Mouse (Mus musculus) forebrain, embryonic 12.5 days (tissue): Measurements from ENCODE around the gene Ubald1. TPM values are rescaled to one million over a fixed set of nuclear protein-coding genes. Genes with fewer than 3 reads are reported as not detected.

Experiments
- ATAC-seq: fragments of 200-750 bp; cut with Nextera tagmentation; 2 replicates; pipeline ENCODE4 v1.8.0; 2017; ENCODE audit warnings: moderate TSS enrichment; ENCODE audit not compliant: low FRiP score
- H3K27ac ChIP-seq: fragments of 300-500 bp; sonication (generic); 2 replicates; pipeline ENCODE4 v1.5.1; 2016; ENCODE audit warnings: mild to moderate bottlenecking
- H3K27me3 ChIP-seq: fragments of 300-500 bp; sonication (generic); 2 replicates; pipeline ENCODE4 v1.6.1; 2016; ENCODE audit warnings: mild to moderate bottlenecking
- H3K36me3 ChIP-seq: fragments of 300-500 bp; sonication (generic); replicated peaks from 2 replicates; pipeline ENCODE4 v1.6.1; 2016; ENCODE audit warnings: mild to moderate bottlenecking
- H3K4me1 ChIP-seq: fragments of 300-500 bp; sonication (generic); 2 replicates; pipeline ENCODE4 v1.6.1; 2016
- H3K4me2 ChIP-seq: fragments of 300-500 bp; sonication (generic); 2 replicates; pipeline ENCODE4 v1.6.1; 2016; ENCODE audit warnings: mild to moderate bottlenecking, moderate library complexity
- H3K4me3 ChIP-seq: fragments of 300-500 bp; sonication (generic); replicated peaks from 2 replicates; pipeline ENCODE4 v1.5.1; 2016; ENCODE audit warnings: mild to moderate bottlenecking
- H3K9ac ChIP-seq: fragments of 300-500 bp; sonication (generic); 2 replicates; pipeline ENCODE4 v1.6.1; 2016; ENCODE audit warnings: mild to moderate bottlenecking
- H3K9me3 ChIP-seq: fragments of 300-500 bp; sonication (generic); 2 replicates; pipeline ENCODE4 v1.6.1; 2016
- WGBS: fragments of 180-500 bp; shearing (Covaris S2); methylation state at CpG from one replicate; pipeline ENCODE4 v1.1.7; 2016; 5-methylcytosine and 5-hydroxymethylcytosine counted together
- polyA plus RNA-seq: library from polyadenylated mRNA; unstranded; fragments of >200 nt; fragmentation: Nextera tagmentation; extraction: Ambion mirVana; gene quantifications from 2 replicates; pipeline ENCODE4 v1.2.1, GENCODE M21; 2016

The Ubald1 gene
- polyA plus RNA-seq, 1 experiment from 2014 or later, result 23.8 TPM

- no peak overlapping the region for H3K27ac ChIP-seq
- no peak overlapping the region for H3K4me2 ChIP-seq
- 80% methylated on average over 5 of the region's 5 CpGs for WGBS
- no peaks in the 10 kb centered on the region for H3K36me3 ChIP-seq
- H3K9me3 ChIP-seq, result no peaks in the 10 kb centered on the region
- no peak for ATAC-seq
- no peak overlapping the region for H3K9ac ChIP-seq
- H3K27me3 ChIP-seq, result no peaks in the 10 kb centered on the region
- no peak overlapping the region for H3K4me3 ChIP-seq
- H3K4me1 ChIP-seq, result peaks cover 9% of the 10 kb centered on the region; the same call in 1 of the 2 replicates
These were observed 16.3 kb upstream of the Ubald1 start for GRCm38 (mm10) chr16:4896249-4897027.

DNA sequence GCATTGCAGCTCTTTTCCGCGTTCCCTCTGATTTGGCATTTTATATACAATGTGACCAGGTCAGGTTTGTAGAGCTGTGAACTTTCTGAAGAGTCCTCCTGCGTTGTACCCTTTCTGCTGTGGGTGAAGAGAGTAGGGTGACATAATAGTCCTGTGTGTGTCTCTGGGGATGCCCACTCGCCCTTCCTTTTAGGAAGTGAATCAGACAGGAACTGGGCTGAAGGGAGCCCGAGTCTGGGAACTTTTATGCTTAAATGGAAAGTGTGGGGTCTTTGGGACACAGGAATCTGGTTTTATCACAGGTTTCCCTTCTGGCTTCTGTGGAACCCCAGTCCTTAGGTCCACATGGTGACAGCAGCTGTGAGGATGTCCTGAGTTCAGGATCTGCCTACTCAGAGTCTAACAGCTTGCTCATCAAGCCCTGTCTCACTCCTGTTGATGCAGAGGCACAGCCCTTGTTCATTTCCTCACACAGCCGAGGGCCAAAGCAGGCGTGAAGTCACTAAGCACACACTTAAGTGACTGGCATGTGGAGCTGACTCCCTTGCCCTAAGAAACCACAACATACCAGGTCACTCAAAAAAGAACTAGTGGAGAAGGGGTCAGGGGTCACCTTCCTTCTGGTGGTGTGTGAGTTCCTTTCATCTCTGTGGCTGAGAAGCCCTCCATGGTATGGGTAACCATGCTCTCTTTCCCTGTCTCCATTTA, 14.2 kb upstream of the Ubald1 start:
- Histone ChIP-seq H3K9ac (no peak overlapping the region), H3K27me3 (no peaks in the 10 kb centered on the region), H3K4me3 (no peak overlapping the region), H3K9me3 (no peaks in the 10 kb centered on the region), H3K27ac (no peak overlapping the region), H3K4me2 (no peak overlapping the region), H3K36me3 (no peaks in the 10 kb centered on the region), H3K4me1 (0 out of 2 replicates have a peak, but pooled peaks cover 3% of the 10 kb centered on the region)
- no peak for ATAC-seq
- WGBS, result 86% methylated on average over 7 of the region's 7 CpGs

DNA sequence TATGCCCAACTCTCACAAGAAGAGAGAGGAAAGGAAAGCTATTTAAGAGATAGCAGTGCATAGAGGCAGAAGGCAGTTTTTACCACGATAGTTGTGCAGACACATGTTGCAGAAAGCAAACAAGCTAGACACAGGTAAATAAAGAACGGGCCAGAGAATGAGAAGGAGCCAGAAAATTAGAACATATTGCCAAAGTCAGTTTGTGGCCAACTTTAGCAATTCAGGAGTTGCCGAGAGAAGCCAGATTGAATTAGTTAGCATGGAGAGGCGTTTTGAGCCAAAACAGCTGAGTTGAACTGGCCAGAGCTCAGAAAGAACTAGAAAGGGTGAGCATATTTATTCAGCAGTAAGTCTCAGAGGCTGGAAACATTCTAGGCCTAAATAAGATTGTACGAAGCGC, 12.1 kb upstream of the Ubald1 start:
- H3K4me2 ChIP-seq, result no peak overlapping the region

GRCm38 (mm10) chr16:4890201-4890709, 10.1 kb upstream of the Ubald1 start:
- Histone ChIP-seq H3K9me3 (no peaks in the 10 kb centered on the region), H3K27ac (no peak overlapping the region)
- 85% methylated on average over 4 of the region's 4 CpGs for WGBS

More for the DNA sequence above, 12.1 kb upstream of the Ubald1 start:
- WGBS, result 95% methylated on average over 6 of the region's 6 CpGs
- no peak overlapping the region for H3K27ac ChIP-seq
- H3K36me3 ChIP-seq, result no peaks in the 10 kb centered on the region
- no peak overlapping the region for H3K4me3 ChIP-seq
- H3K9ac ChIP-seq, result no peak overlapping the region
- no peak for ATAC-seq
- H3K27me3 ChIP-seq, result no peaks in the 10 kb centered on the region
- no peaks in the 10 kb centered on the region for H3K9me3 ChIP-seq
- H3K4me1 ChIP-seq, result peaks cover 13% of the 10 kb centered on the region

GRCm38 (mm10) chr16:4886690-4887020, 6.5 kb upstream of the Ubald1 start:
- H3K4me1 ChIP-seq, result peaks cover 26% of the 10 kb centered on the region
- H3K27ac ChIP-seq, result peak overlapping the region; percentile 81
- peak overlapping the region; percentile 86 for H3K9ac ChIP-seq
- 2% methylated on average over 8 of the region's 8 CpGs for WGBS
- H3K36me3 ChIP-seq, result no peaks in the 10 kb centered on the region
- peak overlapping the region; percentile 90 for H3K4me3 ChIP-seq
- H3K27me3 ChIP-seq, result no peaks in the 10 kb centered on the region
- ATAC-seq, result no peak; the same call in 1 of the 2 replicates
- H3K4me2 ChIP-seq, result peak overlapping the region; percentile 83
- H3K9me3 ChIP-seq, result no peaks in the 10 kb centered on the region

More at GRCm38 (mm10) chr16:4890201-4890709, 10.1 kb upstream of the Ubald1 start:
- ATAC-seq, result no peak
- no peak overlapping the region for H3K4me3 ChIP-seq
- H3K36me3 ChIP-seq, result no peaks in the 10 kb centered on the region
- H3K27me3 ChIP-seq, result no peaks in the 10 kb centered on the region
- H3K9ac ChIP-seq, result no peak overlapping the region
- H3K4me2 ChIP-seq, result no peak overlapping the region
- peaks cover 20% of the 10 kb centered on the region for H3K4me1 ChIP-seq

DNA sequence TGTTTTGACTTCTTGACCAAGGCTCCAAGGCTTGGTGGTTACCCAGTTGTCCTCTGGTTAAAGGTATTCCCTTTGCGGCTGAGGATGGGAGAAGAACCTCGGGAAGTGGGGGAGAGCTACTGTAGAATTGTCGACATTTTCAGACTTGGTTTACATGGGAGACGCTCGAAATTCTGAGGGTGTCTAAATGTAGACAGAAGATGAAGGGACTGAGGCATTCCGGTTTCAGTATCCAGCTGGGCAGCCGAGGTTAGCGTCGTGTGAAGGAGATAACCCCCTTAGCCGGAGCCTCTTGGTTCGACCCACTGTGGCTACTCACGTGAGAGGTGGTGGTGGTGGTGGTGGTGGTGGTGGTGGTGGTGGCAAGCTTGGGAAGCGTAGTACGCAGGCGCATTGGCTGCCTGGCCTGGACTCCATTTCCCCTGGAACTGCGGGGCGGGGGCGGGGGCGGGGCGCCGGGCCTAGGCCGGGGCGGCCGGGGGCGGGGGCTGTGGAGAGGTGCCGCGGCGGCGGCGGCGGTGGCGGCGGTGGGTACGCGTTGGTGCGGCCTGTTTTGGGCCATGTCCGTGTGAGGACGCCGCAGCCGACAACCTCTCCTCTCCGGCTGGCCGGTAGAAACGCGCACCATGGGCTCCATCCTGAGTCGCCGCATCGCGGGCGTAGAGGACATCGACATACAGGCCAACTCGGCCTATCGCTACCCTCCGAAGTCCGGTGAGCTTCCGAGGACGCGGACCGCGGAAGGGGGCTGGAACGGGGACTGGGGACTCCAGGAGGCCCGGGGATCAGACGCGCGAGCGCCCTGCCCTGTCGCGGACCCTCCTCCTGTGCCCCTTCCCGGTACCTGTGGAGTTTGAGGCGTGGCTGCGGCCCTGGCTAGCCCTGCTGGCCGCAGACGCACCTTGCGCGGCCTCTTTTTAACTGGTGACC, 5.9 kb upstream of the Ubald1 start, which contains the start of gene Mgrn1:
Gene Mgrn1, plus strand, starts transcription at position 490 of the 930 bp plus-strand sequence.
- peak within 1 kb of the TSS; percentile 86 for H3K9ac ChIP-seq
- H3K27me3 ChIP-seq, result no peaks in the 10 kb centered on the region
- H3K4me1 ChIP-seq, result peaks cover 32% of the 10 kb centered on the region
- peak within 1 kb of the TSS; percentile 81 for H3K27ac ChIP-seq
- H3K36me3 ChIP-seq, result no peaks in the 10 kb centered on the region
- peak within 1 kb of the TSS; percentile 90 for H3K4me3 ChIP-seq
- H3K9me3 ChIP-seq, result no peaks in the 10 kb centered on the region
- H3K4me2 ChIP-seq, result peak within 1 kb of the TSS; percentile 83
- peak; percentile 91 for ATAC-seq
- WGBS, result under 1% methylated on average over 62 of the region's 74 CpGs

- 90% methylated on average over 10 of the region's 10 CpGs for WGBS
- peak overlapping the region; percentile 83; the same call in 1 of the 2 replicates for H3K4me2 ChIP-seq
- H3K9ac ChIP-seq, result no peak overlapping the region
- no peak overlapping the region for H3K27ac ChIP-seq
- H3K4me3 ChIP-seq, result no peak overlapping the region; the same call in 1 of the 2 replicates
- no peaks in the 10 kb centered on the region for H3K9me3 ChIP-seq
- no peaks in the 10 kb centered on the region for H3K27me3 ChIP-seq
- no peaks in the 10 kb centered on the region for H3K36me3 ChIP-seq
- no peak for ATAC-seq
- H3K4me1 ChIP-seq, result peaks cover 32% of the 10 kb centered on the region
These were observed 4.8 kb upstream of the Ubald1 start for GRCm38 (mm10) chr16:4884930-4885329.

DNA sequence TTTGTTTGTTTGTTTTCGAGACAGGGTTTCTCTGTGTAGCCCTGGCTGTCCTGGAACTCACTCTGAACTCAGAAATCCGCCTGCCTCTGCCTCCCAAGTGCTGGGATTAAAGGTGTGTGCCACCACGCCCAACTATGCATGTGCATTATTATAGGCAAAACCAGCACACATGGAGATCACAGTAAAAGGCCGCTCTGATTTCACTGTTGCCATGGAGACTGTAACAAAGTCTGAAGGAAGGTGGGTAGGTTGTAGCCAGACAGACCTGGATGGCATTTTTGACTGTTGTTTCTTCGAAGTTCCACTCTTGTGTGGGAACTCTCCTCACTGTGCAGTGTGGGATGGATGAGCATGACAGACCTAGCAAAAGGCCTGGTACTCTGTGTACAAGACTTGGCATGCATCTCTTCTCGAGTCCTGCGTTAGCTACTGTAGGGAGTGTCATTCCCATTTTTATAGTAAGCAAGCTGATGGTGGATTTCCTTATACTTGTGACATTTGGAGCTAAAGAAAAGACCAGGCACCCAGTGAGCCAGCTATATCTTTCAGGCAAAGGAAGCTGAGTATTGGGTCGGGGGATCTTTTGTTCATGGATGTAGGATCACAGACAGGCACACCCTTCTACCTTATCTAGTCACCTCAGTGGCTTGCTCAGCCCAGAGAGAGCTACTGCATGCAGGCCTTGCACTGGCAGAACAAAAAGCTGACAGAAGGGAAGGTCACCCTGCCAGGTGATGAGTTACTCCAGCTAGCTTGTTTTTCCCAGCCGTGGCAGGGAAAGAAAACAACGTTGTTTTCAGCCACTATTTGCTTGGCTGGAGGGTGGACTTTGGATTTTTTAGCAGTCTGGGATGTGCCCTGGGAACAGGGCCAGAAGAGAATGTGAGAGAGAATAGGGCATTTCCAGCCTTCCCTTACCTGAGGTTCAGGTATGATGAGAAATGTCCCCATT, 1.6 kb upstream of the Ubald1 start:
- Histone ChIP-seq H3K4me1 (peaks cover 32% of the 10 kb centered on the region), H3K9ac (peak overlapping the region; percentile 77), H3K9me3 (no peaks in the 10 kb centered on the region), H3K27ac (peak overlapping the region; percentile 93), H3K4me3 (peak overlapping the region; percentile 87), H3K4me2 (peak overlapping the region; percentile 87), H3K36me3 (no peaks in the 10 kb centered on the region), H3K27me3 (no peaks in the 10 kb centered on the region)
- WGBS, result 78% methylated on average over 10 of the region's 10 CpGs
- ATAC-seq, result no peak

DNA sequence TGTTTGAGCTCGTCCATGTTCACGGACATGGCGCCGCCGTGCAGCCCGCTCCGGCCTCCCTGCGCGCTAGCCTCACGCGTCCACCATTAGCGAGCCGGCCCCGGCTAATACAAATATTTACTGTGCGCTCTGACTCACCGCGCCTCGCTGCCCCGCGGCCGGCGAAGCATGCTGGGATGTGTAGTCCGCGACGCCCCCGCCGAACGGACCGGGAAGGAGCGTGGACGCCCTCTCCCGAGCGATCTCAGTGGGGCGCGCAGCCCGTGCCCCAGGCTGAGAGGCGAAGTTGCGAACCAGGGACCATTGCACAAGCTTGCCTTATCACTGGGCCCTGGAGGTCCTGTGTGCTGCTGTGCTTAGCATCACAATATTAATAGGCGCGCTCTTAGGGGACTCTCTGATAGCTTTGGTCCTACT, 399 bp downstream of the Ubald1 start:
- H3K4me3 ChIP-seq, result peak overlapping the region; percentile 87
- peaks cover 31% of the 10 kb centered on the region for H3K4me1 ChIP-seq
- peak overlapping the region; percentile 78 for H3K9ac ChIP-seq
- peak overlapping the region; percentile 87 for H3K4me2 ChIP-seq
- peak; percentile 80 for ATAC-seq
- peaks cover 9% of the 10 kb centered on the region for H3K36me3 ChIP-seq
- WGBS, result under 1% methylated on average over 40 of the region's 40 CpGs
- no peaks in the 10 kb centered on the region for H3K9me3 ChIP-seq
- H3K27me3 ChIP-seq, result no peaks in the 10 kb centered on the region
- H3K27ac ChIP-seq, result peak overlapping the region; percentile 97

DNA sequence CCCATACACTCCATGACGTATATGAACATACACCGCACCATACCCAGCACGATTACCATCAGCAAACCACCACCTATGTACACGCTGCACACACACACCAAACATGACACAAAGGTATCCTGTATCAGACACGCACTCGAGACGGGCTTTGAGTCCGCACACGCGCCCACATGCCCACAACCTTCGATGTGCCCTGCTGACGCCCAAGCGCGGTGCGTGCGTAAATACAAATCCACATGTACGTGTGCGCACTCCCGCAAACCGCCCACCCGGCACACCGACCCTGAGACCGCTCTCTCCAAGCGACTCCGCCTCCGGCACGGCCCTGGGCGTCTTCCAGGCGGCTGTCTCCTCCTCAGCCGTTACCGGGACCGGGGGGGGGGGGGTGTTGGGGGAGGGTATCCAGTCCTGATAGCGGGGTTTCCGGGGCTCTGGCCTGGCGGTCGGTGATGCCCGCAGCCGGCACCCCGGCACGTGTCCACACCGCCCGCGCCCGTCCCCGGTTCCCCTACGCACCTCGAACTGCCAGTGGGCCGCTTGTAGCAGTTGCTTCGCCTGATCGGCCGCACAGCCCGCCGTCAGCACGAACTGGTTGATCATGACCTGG, 911 bp downstream of the Ubald1 start:
- peak overlapping the region; percentile 78 for H3K9ac ChIP-seq
- H3K27me3 ChIP-seq, result no peaks in the 10 kb centered on the region
- no peaks in the 10 kb centered on the region for H3K9me3 ChIP-seq
- peak overlapping the region; percentile 97 for H3K27ac ChIP-seq
- H3K4me2 ChIP-seq, result peak overlapping the region; percentile 87
- peak; percentile 31 for ATAC-seq
- H3K36me3 ChIP-seq, result peaks cover 12% of the 10 kb centered on the region
- peak overlapping the region; percentile 87 for H3K4me3 ChIP-seq
- peaks cover 31% of the 10 kb centered on the region for H3K4me1 ChIP-seq
- under 1% methylated on average over 52 of the region's 54 CpGs for WGBS
